Mouse (Mus musculus): Measurements from ENCODE around the gene Cldn10.

DNA sequence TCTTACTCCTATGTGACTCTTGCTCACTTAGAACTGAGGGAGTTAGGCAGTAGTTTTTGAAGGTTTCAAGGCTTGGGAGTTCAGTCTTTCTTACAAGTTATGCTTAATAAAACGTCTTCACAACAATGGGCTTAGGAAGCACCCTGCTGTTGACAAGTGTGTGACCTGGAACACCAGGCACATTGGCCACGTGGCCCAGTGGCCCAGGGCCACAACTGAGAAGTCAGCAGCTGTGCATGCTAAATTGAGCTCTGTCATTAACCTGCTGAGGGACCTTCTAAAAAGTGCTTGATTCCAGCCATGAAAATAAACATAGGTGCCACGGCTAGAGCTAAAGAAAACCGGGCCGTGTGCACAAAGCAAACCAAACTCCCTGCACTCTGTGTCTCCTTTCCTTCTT is 51.7 kb downstream of the Cldn10 start:
- TF ChIP-seq CTCF (IDR thresholded peaks at IDR 0.05) (no peak), POLR2A (IDR thresholded peaks at IDR 0.05; ENCODE audit: insufficient read depth, low read depth, low read length) (no peak)

Measured in heart, adult 2 months (tissue).